Mouse (Mus musculus) gastrocnemius, postnatal 36 days (tissue): ENCODE measurements around the gene Zbtb34. TPM values are rescaled to one million over a fixed set of nuclear protein-coding genes. Genes with fewer than 3 reads are reported as not detected.

ENCODE experiments used
- DNase-seq, 2 experiments: peaks; one replicate each; pipeline ENCODE4 v3.0.0; 2022
- intact Hi-C: fragments of 180-260 bp; cut with DNase I; formaldehyde crosslinking; loops from one replicate; pipeline ENCODE4 v1.15.1; 2025
- microRNA-seq, 2 experiments: library from miRNA; unstranded; fragments of <30 nt; microRNA quantifications; one replicate each; pipeline ENCODE4 v1.2.0; 2021
- total RNA-seq, 2 experiments: library from RNA; stranded (reverse); gene quantifications; 2 replicates each; pipeline ENCODE4 v1.2.3; 2021

Gene Zbtb34
- total RNA-seq, 2 experiments from 2014 or later = 4.1 to 4.9 TPM

DNA sequence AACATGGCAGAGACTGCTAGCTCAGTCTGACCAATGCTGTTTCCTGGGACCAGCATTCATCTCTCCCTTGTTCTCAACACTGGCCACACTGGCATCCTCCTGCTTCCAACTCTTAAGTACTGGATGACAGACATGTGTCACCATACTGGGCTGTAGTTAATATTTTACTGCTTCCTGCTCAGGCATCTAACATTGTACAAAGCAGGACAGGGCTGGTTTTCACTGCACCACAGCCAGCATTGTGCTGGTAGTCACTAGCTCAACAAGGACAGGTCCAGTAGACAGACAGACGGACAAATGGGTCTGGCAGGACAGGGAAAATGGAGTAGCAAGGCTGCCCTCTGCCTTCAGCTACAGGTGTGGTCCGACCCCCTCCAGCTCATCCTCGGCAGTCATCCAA lies 70.6 kb downstream of the Zbtb34 start:
- no peak for DNase-seq
- intact Hi-C loops = loop anchor here (10.0 kb wide), 1 partner anchor 376 kb away; the partner anchor contains the start of gene Slc2a8

DNA sequence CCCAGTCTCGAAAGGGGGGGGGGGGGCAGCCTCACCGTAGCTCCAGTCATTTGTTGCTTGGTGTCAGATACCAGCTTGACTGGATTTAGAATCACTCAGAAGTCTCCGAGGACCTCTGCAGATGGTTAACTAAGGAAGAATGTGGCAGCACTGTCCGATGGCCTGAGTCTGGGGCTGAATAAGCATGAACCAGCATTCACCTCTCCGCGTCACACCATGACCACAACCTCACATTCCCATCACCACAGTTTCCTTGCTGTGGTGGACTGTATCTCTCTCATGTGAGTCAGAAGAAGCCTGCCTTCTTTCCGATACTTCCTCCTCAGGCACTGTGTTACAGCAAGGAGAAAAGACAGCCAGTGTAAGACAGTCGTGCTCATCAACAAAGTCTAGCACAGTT lies 71.9 kb downstream of the Zbtb34 start:
- DNase-seq = no peak
- intact Hi-C loops = no loop called here

DNA sequence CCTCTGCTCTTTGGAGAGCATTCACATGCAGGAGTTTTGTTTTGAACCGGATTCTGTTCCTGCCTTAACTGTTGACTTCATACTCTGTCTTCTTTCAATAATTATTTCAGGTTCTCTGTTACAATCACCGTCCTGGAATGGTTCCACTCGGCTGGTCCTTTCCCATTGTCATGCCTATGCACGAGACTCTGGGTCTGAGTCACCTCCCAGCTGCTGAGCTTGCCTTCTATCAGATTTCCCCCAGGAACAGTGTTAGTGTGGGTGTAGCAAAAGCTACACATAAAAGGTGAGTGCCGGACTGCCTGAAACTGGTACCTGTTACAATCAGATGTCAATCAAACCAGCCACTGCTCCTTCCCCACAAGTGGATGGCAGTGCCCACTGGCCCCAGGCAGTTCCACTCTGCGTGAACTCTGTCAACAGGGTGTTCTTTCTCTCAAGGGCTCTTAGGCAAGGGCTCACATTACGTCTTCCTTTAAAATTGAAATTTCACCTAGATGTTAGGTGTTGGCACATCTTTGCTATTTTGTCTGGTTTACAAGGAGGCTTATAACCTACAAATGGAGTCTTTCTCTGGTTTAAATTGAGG lies 73.8 kb downstream of the Zbtb34 start:
- intact Hi-C loops = no loop called here
- no peak for DNase-seq

Small RNA genes lying within 50 kb of the gene (microRNA-seq; reads per million reads assigned to microRNA genes)
- gene Gm25998 = 0 reads per million in 2 experiments

Other genes starting within 250 kb of the Zbtb34 start
- 10 to 100 TPM; 44.0 to 49.7 TPM for gene Angptl2, start 215.3 kb downstream of the Zbtb34 start, total RNA-seq
- gene Ralgps1, start 59.8 kb downstream of the Zbtb34 start, total RNA-seq = 1 to 10 TPM; 2.3 TPM
- 10 to 100 TPM; 10.7 to 14.5 TPM for gene Zbtb43, start 37.2 kb upstream of the Zbtb34 start, total RNA-seq
- under 1 TPM; 0.13 to 0.25 TPM for gene Lmx1b, start 209.2 kb upstream of the Zbtb34 start, total RNA-seq